15 mouse cellular contexts compared by ENCODE assay signal in the genomic region with DNA sequence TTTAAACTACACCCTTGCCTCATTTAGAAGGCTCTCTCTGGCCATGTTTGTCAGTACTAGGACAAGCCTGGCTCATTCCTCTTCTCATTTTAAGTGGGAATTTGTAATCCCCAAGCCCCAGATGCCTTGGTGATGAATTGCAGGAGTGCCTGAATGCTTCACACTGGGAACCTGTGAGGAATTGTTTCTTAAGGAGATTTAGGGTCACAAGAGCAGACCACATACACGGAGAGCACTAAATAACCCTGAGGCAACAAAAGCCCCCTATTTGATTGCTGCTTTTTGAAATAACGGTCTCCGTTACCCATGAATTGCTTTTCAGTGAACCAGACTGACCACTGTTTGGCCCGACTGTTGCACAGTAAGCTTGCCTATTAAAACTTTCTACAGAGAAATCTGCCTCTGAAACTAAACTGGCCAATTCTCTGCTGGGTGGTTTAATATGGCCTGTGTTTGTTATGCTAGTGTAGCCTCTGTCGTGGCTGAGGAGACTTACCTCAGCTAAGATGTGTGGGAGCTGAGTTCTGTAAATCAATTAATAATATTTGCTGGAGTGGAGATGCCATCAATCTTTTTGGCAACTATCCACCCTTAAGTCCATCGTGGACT.
DNase-seq lines count a peak whose midpoint lies in the region; ATAC-seq and TF ChIP-seq lines count a peak whose summit lies in the region.
"Had no signal": no experiment of that assay in that cellular context is flagged by ENCODE, and none has a peak within 500 bp of the region (broad histone marks: within the 10 kb centered on the region; RNA-seq: fewer than 3 reads in every experiment).

No protein-coding gene starts in this region.

- H3K27me3 ChIP-seq in hindbrain, embryonic 12.5 days, result no peaks in the 10 kb centered on the region
- no peaks in the 10 kb centered on the region for H3K27me3 ChIP-seq in hindbrain, postnatal 0 days (ENCODE audit: insufficient read depth, low read length)
- no peaks in the 10 kb centered on the region for H3K27me3 ChIP-seq in forebrain, embryonic 15.5 days
- H3K27me3 ChIP-seq: heart, embryonic 12.5 days; intestine, embryonic 15.5 days had no signal

- no peaks in the 10 kb centered on the region for H3K9me3 ChIP-seq in hindbrain, embryonic 12.5 days (replicated peaks)
- no peaks in the 10 kb centered on the region for H3K9me3 ChIP-seq in hindbrain, postnatal 0 days (ENCODE audit: low read length)
- no peaks in the 10 kb centered on the region for H3K9me3 ChIP-seq in forebrain, embryonic 15.5 days
- H3K9me3 ChIP-seq: heart, embryonic 12.5 days; intestine, embryonic 15.5 days had no signal

- intact Hi-C loops in heart, postnatal 14 days (cut with DNase I), result no loop called here

- H3K4me3 ChIP-seq in hindbrain, embryonic 12.5 days, result no peak overlapping the region
- H3K4me3 ChIP-seq in hindbrain, postnatal 0 days (ENCODE audit: low read length), result no peak overlapping the region
- no peak overlapping the region for H3K4me3 ChIP-seq in forebrain, embryonic 15.5 days
- H3K4me3 ChIP-seq: heart, embryonic 12.5 days; intestine, embryonic 15.5 days had no signal

- TF ChIP-seq POLR2A in brain, embryonic 14.5 days (IDR thresholded peaks at IDR 0.05; ENCODE audit: borderline replicate concordance, extremely low read depth, insufficient read depth, insufficient read length, poor library complexity, severe bottlenecking), result no peak

- H3K36me3 ChIP-seq in hindbrain, embryonic 12.5 days, result no peaks in the 10 kb centered on the region
- H3K36me3 ChIP-seq in hindbrain, postnatal 0 days (ENCODE audit: insufficient read depth, low read length), result no peaks in the 10 kb centered on the region
- H3K36me3 ChIP-seq in forebrain, embryonic 15.5 days, result no peaks in the 10 kb centered on the region
- H3K36me3 ChIP-seq: heart, embryonic 12.5 days; intestine, embryonic 15.5 days had no signal

- ATAC-seq in hindbrain, embryonic 12.5 days (ENCODE audit: low FRiP score), result peak; percentile 32; the same call in 1 of the 2 replicates
- no peak for ATAC-seq in hindbrain, postnatal 0 days
- ATAC-seq in forebrain, embryonic 15.5 days (replicated peaks), result peak; percentile 66; the same call in 1 of the 2 replicates
- ATAC-seq in megakaryocyte-erythroid progenitor cell, adult 5-6 weeks (replicated peaks; ENCODE audit: low FRiP score, low TSS enrichment, poor library complexity, severe bottlenecking), result no peak
- ATAC-seq: intestine, embryonic 15.5 days; liver, postnatal 0 days had no signal

- DNase-seq in hindbrain, postnatal 0 days (ENCODE audit: low spot score), result no peak
- peak; percentile 75 for DNase-seq in brain, embryonic 14.5 days (ENCODE audit: low read depth)
- DNase-seq in neural tube, embryonic 10.5 days (ENCODE audit: extremely low spot score, low spot score), result peak; percentile 44
- DNase-seq in heart, postnatal 14 days, result no peak
- no peak for DNase-seq in liver
- DNase-seq: cerebellum, adult 9-11 months; gastrocnemius, postnatal 14 days; liver, postnatal 0 days; right cerebral cortex, postnatal 4 days had no signal

- peaks cover 8% of the 10 kb centered on the region for H3K4me1 ChIP-seq in hindbrain, embryonic 12.5 days
- H3K4me1 ChIP-seq in hindbrain, postnatal 0 days (ENCODE audit: insufficient read depth, low read length), result no peaks in the 10 kb centered on the region
- H3K4me1 ChIP-seq in forebrain, embryonic 15.5 days, result no peaks in the 10 kb centered on the region
- H3K4me1 ChIP-seq: heart, embryonic 12.5 days; intestine, embryonic 15.5 days had no signal

- H3K4me2 ChIP-seq in hindbrain, embryonic 12.5 days (replicated peaks), result no peak overlapping the region
- H3K4me2 ChIP-seq in hindbrain, postnatal 0 days (ENCODE audit: low read depth, low read length), result no peak overlapping the region
- H3K4me2 ChIP-seq in forebrain, embryonic 15.5 days (replicated peaks), result no peak overlapping the region
- H3K4me2 ChIP-seq: heart, embryonic 12.5 days; intestine, embryonic 15.5 days had no signal

- WGBS in hindbrain, embryonic 12.5 days, result 11% methylated on average over 6 of the region's 6 CpGs
- 22% methylated on average over 6 of the region's 6 CpGs for WGBS in hindbrain, postnatal 0 days
- WGBS in forebrain, embryonic 15.5 days, result 11% methylated on average over 6 of the region's 6 CpGs

- no peak overlapping the region for H3K27ac ChIP-seq in hindbrain, embryonic 12.5 days
- H3K27ac ChIP-seq in hindbrain, postnatal 0 days, result no peak overlapping the region
- H3K27ac ChIP-seq in forebrain, embryonic 15.5 days (replicated peaks), result no peak overlapping the region
- H3K27ac ChIP-seq: intestine, embryonic 15.5 days; stomach, postnatal 0 days had no signal

- H3K9ac ChIP-seq in hindbrain, embryonic 12.5 days, result no peak overlapping the region
- no peak overlapping the region for H3K9ac ChIP-seq in hindbrain, postnatal 0 days (replicated peaks; ENCODE audit: low read length)
- no peak overlapping the region for H3K9ac ChIP-seq in forebrain, embryonic 15.5 days (replicated peaks)
- H3K9ac ChIP-seq: heart, embryonic 12.5 days; intestine, embryonic 15.5 days; liver, postnatal 0 days had no signal

- no peak for TF ChIP-seq CTCF in hindbrain, postnatal 0 days (IDR thresholded peaks at IDR 0.05; ENCODE audit: low read depth)
- TF ChIP-seq CTCF in brain, embryonic 14.5 days (IDR thresholded peaks at IDR 0.05; ENCODE audit: borderline replicate concordance, extremely low read depth, insufficient read depth, insufficient read length), result no peak

Comparison
In these comparisons a context has a peak if more than half of its experiments do, and no peak if none do; other contexts are left out.
1. ATAC-seq: peak in hindbrain, embryonic 12.5 days (single experiment) and forebrain, embryonic 15.5 days (single experiment); none in hindbrain, postnatal 0 days (single experiment) and megakaryocyte-erythroid progenitor cell, adult 5-6 weeks (single experiment).
2. DNase-seq: peak in brain, embryonic 14.5 days (single experiment) and neural tube, embryonic 10.5 days (single experiment); none in hindbrain, postnatal 0 days (single experiment), heart, postnatal 14 days (0 of 2) and liver (single experiment).